Mouse (Mus musculus): ENCODE results near the gene Crmp1. TPM values are rescaled to one million over a fixed set of nuclear protein-coding genes. Genes with fewer than 3 reads are reported as not detected.

Gene Crmp1
- polyA plus RNA-seq, 1 experiment from 2014 or later: 15.6 TPM

DNA sequence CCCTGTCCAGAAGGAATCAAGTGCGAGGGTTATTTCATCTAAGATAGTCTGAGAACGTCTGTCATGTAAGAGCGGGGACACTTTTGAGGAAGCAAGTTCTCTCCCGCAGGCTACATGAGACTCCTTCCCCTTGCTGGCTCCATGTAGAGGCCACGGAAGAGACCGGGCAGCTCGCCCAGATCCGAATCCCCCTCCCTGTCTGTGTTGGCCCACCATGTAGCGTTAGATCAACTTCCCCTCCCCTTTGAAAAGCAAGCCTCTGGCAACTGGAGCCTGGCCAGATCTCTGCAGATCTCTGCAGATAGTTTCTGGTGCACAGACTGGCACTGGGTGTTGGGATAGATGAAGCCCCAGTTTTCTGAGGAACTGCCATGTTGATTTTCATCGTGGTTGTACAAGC lies 55.0 kb downstream of the Crmp1 start:
- Histone ChIP-seq H3K27ac (ENCODE audit: low read depth) (no peak overlapping the region), H3K27me3 (ENCODE audit: insufficient read depth, low read length) (no peaks in the 10 kb centered on the region), H3K9me3 (ENCODE audit: low read depth, low read length) (no peaks in the 10 kb centered on the region), H3K4me3 (ENCODE audit: low read depth, low read length) (no peak overlapping the region), H3K4me1 (ENCODE audit: insufficient read depth) (no peaks in the 10 kb centered on the region), H3K36me3 (ENCODE audit: insufficient read depth) (peaks cover 10% of the 10 kb centered on the region; the same call in 1 of the 2 replicates), H3K4me2 (no peak overlapping the region), H3K9ac (no peak overlapping the region)
- no peak for TF ChIP-seq CTCF (IDR thresholded peaks at IDR 0.05; ENCODE audit: low read depth)
- ATAC-seq (ENCODE audit: insufficient read depth) (0 out of 2 replicates have a peak, but pooled peaks have one; percentile 26), DNase-seq (peak; percentile 57)
- WGBS: 58% methylated on average over 10 of the region's 10 CpGs

DNA sequence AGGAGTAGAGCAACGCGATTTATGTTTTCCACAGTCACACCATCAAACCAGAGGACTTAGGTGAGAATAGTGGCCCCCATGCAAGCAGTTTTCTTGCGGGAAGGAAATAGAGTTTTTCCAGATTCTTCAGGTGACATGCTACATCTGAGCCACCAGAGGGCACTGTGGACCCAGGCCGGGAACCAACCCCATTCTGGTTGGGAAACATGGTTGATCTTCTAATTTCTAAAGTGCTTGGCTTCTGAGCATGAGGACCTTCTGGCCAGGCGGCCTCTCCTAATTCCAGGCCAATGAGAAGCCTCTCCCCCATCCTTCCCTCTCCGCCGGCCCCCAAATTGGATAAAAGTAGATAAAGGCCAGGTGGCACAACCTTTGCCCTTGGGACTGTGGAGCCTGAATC lies 56.6 kb downstream of the Crmp1 start:
- ATAC-seq (ENCODE audit: insufficient read depth) (no peak), DNase-seq (peak; percentile 68)
- Histone ChIP-seq H3K4me3 (ENCODE audit: low read depth, low read length) (no peak overlapping the region), H3K9me3 (ENCODE audit: low read depth, low read length) (no peaks in the 10 kb centered on the region), H3K4me2 (no peak overlapping the region), H3K9ac (no peak overlapping the region), H3K27ac (ENCODE audit: low read depth) (no peak overlapping the region), H3K4me1 (ENCODE audit: insufficient read depth) (no peaks in the 10 kb centered on the region), H3K36me3 (ENCODE audit: insufficient read depth) (peaks cover 12% of the 10 kb centered on the region; the same call in 1 of the 2 replicates), H3K27me3 (ENCODE audit: insufficient read depth, low read length) (no peaks in the 10 kb centered on the region)
- TF ChIP-seq CTCF (IDR thresholded peaks at IDR 0.05; ENCODE audit: low read depth): peak; percentile 86
- WGBS: 21% methylated on average over 7 of the region's 7 CpGs

DNA sequence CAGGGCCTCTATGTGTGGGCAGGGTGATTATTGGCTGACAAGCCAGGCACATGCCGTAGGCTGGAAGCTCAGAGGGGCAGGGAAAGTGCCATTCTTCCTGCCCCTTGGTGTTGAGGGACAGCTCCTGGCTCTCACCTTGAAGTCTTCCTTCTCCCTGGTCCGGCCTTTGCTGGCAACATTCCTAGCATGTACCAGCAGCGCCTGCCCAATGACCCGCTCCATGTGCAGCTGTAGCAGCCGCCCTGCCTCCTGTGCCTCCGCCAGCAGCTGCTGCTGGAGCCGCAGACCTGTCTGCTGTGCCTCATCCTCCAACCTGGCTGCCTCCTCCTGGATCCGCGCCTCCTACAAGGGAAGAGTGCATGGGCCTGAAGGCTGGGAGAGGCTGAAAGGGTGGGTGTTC lies 68.3 kb downstream of the Crmp1 start:
- 80% methylated on average over 9 of the region's 9 CpGs for WGBS
- Histone ChIP-seq H3K27me3 (ENCODE audit: insufficient read depth, low read length) (no peaks in the 10 kb centered on the region), H3K9ac (no peak overlapping the region), H3K4me2 (no peak overlapping the region), H3K9me3 (ENCODE audit: low read depth, low read length) (no peaks in the 10 kb centered on the region), H3K4me3 (ENCODE audit: low read depth, low read length) (no peak overlapping the region), H3K27ac (ENCODE audit: low read depth) (no peak overlapping the region), H3K36me3 (ENCODE audit: insufficient read depth) (peaks cover 50% of the 10 kb centered on the region), H3K4me1 (ENCODE audit: insufficient read depth) (no peaks in the 10 kb centered on the region)
- no peak for TF ChIP-seq CTCF (IDR thresholded peaks at IDR 0.05; ENCODE audit: low read depth)
- no peak for DNase-seq
- ATAC-seq (ENCODE audit: insufficient read depth): no peak

DNA sequence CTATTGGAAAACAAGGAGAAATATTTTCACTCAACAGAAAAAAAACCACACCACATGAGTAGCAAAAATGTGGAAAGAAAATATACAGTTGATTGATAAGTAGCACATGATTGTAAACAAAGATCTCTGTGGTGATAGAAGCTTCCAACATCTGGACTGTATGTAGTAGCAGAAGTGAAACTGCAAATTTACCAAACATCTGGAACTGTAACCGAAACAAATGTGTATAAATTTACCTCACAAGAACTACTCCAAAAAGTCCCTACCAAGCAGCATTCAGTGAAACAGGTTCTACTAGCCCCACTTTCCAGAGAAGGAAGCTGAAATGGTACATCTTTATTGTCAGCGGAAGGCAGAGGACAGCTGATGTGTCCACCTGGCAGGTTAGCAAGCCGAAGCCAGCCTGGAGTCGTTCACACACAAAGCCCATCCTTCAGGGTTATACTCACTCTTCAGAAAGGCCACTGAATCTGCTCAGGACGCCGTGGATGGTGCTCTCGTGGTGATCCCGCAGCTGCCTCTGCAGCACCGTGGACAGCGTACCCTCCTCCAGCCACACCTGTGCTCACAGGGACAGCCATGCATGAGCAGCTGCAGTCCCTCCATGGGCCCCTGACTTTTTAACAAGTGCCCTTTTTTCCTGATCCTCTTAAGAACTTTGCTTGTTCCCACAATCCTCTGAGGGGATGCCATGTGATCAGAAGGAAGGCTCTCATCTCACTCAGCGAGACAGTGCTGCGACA lies 71.4 kb downstream of the Crmp1 start:
- DNase-seq (no peak), ATAC-seq (ENCODE audit: insufficient read depth) (no peak)
- WGBS: 84% methylated on average over 12 of the region's 12 CpGs
- no peak for TF ChIP-seq CTCF (IDR thresholded peaks at IDR 0.05; ENCODE audit: low read depth)
- no peaks in the 10 kb centered on the region for H3K27me3 ChIP-seq (ENCODE audit: insufficient read depth, low read length)
- peaks cover 65% of the 10 kb centered on the region for H3K36me3 ChIP-seq (ENCODE audit: insufficient read depth)
- H3K9ac ChIP-seq: no peak overlapping the region
- H3K9me3 ChIP-seq (ENCODE audit: low read depth, low read length): no peaks in the 10 kb centered on the region
- H3K4me2 ChIP-seq: no peak overlapping the region
- H3K4me3 ChIP-seq (ENCODE audit: low read depth, low read length): no peak overlapping the region
- no peak overlapping the region for H3K27ac ChIP-seq (ENCODE audit: low read depth)
- H3K4me1 ChIP-seq (ENCODE audit: insufficient read depth): no peaks in the 10 kb centered on the region

DNA sequence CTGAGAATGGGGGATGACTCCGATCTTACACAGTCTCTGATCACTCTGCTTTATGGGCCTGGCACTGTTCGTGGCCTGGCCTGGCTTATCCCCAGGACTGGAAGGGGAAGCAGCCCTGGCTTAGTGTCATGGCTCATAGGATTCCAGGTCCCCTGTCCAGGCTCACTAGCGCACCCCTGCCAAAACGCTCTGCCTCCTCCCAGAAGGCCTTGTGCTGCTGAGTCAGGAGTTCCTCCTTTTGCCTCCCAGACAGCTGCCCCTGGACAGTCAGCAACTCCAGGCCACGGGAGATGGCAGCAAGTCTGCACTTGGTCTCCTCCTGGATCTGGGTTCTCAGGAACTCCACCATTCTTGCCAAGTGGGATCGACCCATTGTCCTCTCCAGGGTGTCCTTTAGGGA lies 77.0 kb downstream of the Crmp1 start:
- no peaks in the 10 kb centered on the region for H3K9me3 ChIP-seq (ENCODE audit: low read depth, low read length)
- H3K4me1 ChIP-seq (ENCODE audit: insufficient read depth): no peaks in the 10 kb centered on the region
- no peaks in the 10 kb centered on the region for H3K27me3 ChIP-seq (ENCODE audit: insufficient read depth, low read length)
- no peak overlapping the region for H3K9ac ChIP-seq
- TF ChIP-seq CTCF (IDR thresholded peaks at IDR 0.05; ENCODE audit: low read depth): no peak
- H3K4me3 ChIP-seq (ENCODE audit: low read depth, low read length): no peak overlapping the region
- DNase-seq (no peak), ATAC-seq (ENCODE audit: insufficient read depth) (no peak)
- H3K27ac ChIP-seq (ENCODE audit: low read depth): no peak overlapping the region
- 87% methylated on average over 6 of the region's 6 CpGs for WGBS
- H3K4me2 ChIP-seq: no peak overlapping the region
- peaks cover 73% of the 10 kb centered on the region for H3K36me3 ChIP-seq (ENCODE audit: insufficient read depth)

DNA sequence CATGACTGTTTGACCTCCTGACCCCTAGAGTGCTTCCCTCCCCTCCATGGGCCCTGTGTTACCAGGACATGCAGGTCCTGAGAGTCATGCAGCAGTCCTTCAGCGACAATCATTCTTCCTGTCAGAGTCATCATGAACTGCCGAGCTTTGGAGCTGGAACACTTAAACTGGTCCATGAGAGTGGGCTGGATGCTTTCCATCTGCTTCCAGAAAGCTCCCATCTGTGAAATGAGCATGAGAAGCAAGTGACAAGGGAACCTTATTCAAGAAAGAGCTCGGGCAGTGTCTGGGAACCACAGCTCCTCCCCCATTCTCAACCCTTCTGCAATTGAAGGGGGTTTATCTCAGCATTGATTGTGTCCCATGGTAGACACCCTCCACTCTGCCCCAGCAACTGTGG lies 78.4 kb downstream of the Crmp1 start:
- H3K27ac ChIP-seq (ENCODE audit: low read depth): no peak overlapping the region
- no peak overlapping the region for H3K4me2 ChIP-seq
- no peak overlapping the region for H3K4me3 ChIP-seq (ENCODE audit: low read depth, low read length)
- H3K4me1 ChIP-seq (ENCODE audit: insufficient read depth): no peaks in the 10 kb centered on the region
- peaks cover 65% of the 10 kb centered on the region for H3K36me3 ChIP-seq (ENCODE audit: insufficient read depth)
- H3K9me3 ChIP-seq (ENCODE audit: low read depth, low read length): no peaks in the 10 kb centered on the region
- peak; percentile 5 for DNase-seq
- ATAC-seq (ENCODE audit: insufficient read depth): no peak
- no peak for TF ChIP-seq CTCF (IDR thresholded peaks at IDR 0.05; ENCODE audit: low read depth)
- H3K27me3 ChIP-seq (ENCODE audit: insufficient read depth, low read length): no peaks in the 10 kb centered on the region
- H3K9ac ChIP-seq: no peak overlapping the region
- 66% methylated on average over 3 of the region's 3 CpGs for WGBS

DNA sequence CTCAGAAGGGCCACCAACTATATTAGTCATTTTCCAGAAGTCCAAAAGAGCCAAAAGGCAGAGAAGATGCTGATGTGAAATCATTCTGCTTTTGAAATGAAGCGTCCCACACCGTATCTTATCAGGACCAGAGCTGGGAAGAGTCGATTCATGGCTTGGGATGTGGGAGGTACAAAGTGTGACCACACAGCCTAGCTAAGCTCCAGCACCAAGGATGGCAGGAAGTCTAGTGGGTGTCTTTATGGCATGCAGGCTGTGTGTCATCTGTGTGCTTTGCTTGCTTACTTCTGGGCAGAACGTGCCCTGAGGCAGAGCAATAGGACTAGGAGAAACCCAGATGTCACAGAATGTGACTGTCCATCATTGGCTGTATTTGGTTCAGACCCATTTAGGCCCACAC lies 79.0 kb downstream of the Crmp1 start:
- Histone ChIP-seq H3K36me3 (ENCODE audit: insufficient read depth) (peaks cover 65% of the 10 kb centered on the region), H3K4me2 (no peak overlapping the region), H3K9me3 (ENCODE audit: low read depth, low read length) (no peaks in the 10 kb centered on the region), H3K9ac (no peak overlapping the region), H3K27ac (ENCODE audit: low read depth) (no peak overlapping the region), H3K4me1 (ENCODE audit: insufficient read depth) (no peaks in the 10 kb centered on the region), H3K27me3 (ENCODE audit: insufficient read depth, low read length) (no peaks in the 10 kb centered on the region), H3K4me3 (ENCODE audit: low read depth, low read length) (no peak overlapping the region)
- WGBS: 83% methylated on average over 4 of the region's 4 CpGs
- no peak for DNase-seq
- TF ChIP-seq CTCF (IDR thresholded peaks at IDR 0.05; ENCODE audit: low read depth): no peak
- no peak for ATAC-seq (ENCODE audit: insufficient read depth)

Data from lung, embryonic 14.5 days (tissue).